Mouse (Mus musculus) forebrain, embryonic 16.5 days (tissue): ENCODE results near the gene Ptprn2. TPM values are rescaled to one million over a fixed set of nuclear protein-coding genes. Genes with fewer than 3 reads are reported as not detected.

Source experiments
- ATAC-seq: fragments of 200-750 bp; cut with Nextera tagmentation; 2 replicates; pipeline ENCODE4 v1.8.0; 2017; ENCODE audit warnings: mild to moderate bottlenecking, moderate library complexity
- H3K27ac ChIP-seq: fragments of 300-500 bp; sonication (generic); 2 replicates; pipeline ENCODE4 v1.5.1; 2014; ENCODE audit warnings: low read length, control low read depth
- H3K27me3 ChIP-seq: fragments of 300-500 bp; sonication (generic); replicated peaks from 2 replicates; pipeline ENCODE4 v1.6.1; 2014; ENCODE audit warnings: low read length; ENCODE audit not compliant: control insufficient read depth, insufficient read depth
- H3K36me3 ChIP-seq: fragments of 300-500 bp; sonication (generic); 2 replicates; pipeline ENCODE4 v1.6.1; 2014; ENCODE audit not compliant: control insufficient read depth, insufficient read depth
- H3K4me1 ChIP-seq: fragments of 300-500 bp; sonication (generic); replicated peaks from 2 replicates; pipeline ENCODE4 v1.6.1; 2014; ENCODE audit warnings: low read length; ENCODE audit not compliant: control insufficient read depth, insufficient read depth
- H3K4me2 ChIP-seq: fragments of 300-500 bp; sonication (generic); 2 replicates; pipeline ENCODE4 v1.6.1; 2014; ENCODE audit warnings: mild to moderate bottlenecking, low read length, control low read depth
- H3K4me3 ChIP-seq: fragments of 300-500 bp; sonication (generic); replicated peaks from 2 replicates; pipeline ENCODE4 v1.5.1; 2014; ENCODE audit warnings: mild to moderate bottlenecking, low read length, control low read depth
- H3K9ac ChIP-seq: fragments of 300-500 bp; sonication (generic); replicated peaks from 2 replicates; pipeline ENCODE4 v1.6.1; 2014; ENCODE audit warnings: low read depth, low read length, control low read depth
- H3K9me3 ChIP-seq: fragments of 300-500 bp; sonication (generic); 2 replicates; pipeline ENCODE4 v1.6.1; 2016; ENCODE audit warnings: low read length; ENCODE audit not compliant: control insufficient read depth
- WGBS: fragments of 180-500 bp; shearing (Covaris S2); extraction: QIAGEN DNeasy Blood & Tissue Kit; methylation state at CpG from one replicate; pipeline ENCODE4 v1.1.7; 2014; 5-methylcytosine and 5-hydroxymethylcytosine counted together
- polyA plus RNA-seq: library from polyadenylated mRNA; unstranded; fragments of >200 nt; fragmentation: Nextera tagmentation; extraction: Ambion mirVana; gene quantifications from 2 replicates; pipeline ENCODE4 v1.2.1, GENCODE M21; 2015

Ptprn2 gene
- polyA plus RNA-seq, 1 experiment from 2014 or later = 11.5 TPM

DNA sequence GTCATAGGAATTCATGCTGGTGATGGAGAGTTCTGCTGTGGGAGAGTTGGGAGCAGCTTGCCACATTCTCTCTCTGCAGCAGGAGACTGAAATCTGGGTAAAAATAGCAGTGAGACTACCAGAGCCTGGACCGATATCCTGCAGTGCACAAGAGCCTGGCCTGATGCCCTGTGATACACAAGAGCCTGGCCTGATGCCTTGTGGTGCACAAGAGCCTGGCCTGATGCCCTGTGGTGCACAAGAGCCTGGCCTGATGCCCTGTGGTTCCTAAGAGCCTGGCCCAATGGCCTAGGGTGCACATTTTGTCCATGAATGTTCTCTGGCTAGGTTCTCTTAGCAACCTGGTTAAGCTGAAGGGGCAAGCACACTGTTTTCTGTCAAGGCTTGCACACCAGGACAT lies 64.5 kb downstream of the Ptprn2 start:
- WGBS = 58% methylated on average over 1 of the region's 1 CpGs
- ATAC-seq = no peak
- no peak overlapping the region for H3K27ac ChIP-seq

DNA sequence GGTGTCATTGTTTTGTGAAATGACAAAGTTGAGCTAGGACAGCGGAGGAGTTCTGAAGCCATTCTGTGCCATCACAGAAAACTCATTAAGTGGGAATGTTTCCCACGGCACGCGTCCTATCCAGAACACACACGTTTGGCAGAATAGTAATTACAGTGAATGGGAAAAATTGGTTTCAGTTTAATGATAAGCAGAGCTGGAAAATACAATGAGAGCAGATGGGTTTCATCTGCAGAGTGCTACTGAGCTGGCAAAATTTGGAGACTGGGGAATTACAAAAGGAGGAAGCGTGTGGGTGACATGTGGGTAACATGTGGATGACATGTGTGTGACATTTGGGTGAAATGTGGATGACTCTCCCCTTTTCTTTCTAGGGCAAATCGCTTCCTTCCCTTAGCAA lies 66.0 kb downstream of the Ptprn2 start:
- Histone ChIP-seq H3K4me3 (no peak overlapping the region), H3K27me3 (no peaks in the 10 kb centered on the region), H3K4me1 (no peaks in the 10 kb centered on the region), H3K4me2 (no peak overlapping the region), H3K9ac (no peak overlapping the region), H3K27ac (no peak overlapping the region), H3K36me3 (no peaks in the 10 kb centered on the region), H3K9me3 (no peaks in the 10 kb centered on the region)
- WGBS = 59% methylated on average over 7 of the region's 7 CpGs
- peak; percentile 26; the same call in 1 of the 2 replicates for ATAC-seq

More for the DNA sequence above, 64.5 kb downstream of the Ptprn2 start:
- Histone ChIP-seq H3K27me3 (no peaks in the 10 kb centered on the region), H3K9me3 (no peaks in the 10 kb centered on the region), H3K4me1 (no peaks in the 10 kb centered on the region), H3K4me3 (no peak overlapping the region), H3K36me3 (no peaks in the 10 kb centered on the region), H3K4me2 (no peak overlapping the region), H3K9ac (no peak overlapping the region)

DNA sequence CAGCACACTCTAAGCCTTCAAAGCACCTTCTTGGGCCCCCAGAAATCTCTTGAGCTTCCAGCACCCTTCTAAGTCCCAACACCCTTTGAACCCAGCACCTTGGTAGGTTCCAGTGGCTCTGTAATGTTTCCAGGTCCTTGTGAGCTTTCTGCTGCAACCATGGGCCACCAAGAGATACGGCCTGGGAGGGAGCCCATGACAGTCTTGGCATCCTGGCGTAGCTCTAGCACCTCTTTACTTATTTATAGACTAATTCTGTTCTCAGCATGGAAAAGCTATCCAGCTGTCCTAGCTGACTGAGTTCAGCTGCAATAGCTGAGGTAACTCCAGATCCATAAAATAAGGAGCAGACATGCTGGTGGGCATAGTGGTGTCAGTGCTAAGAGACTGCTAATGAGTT lies 66.8 kb downstream of the Ptprn2 start:
- H3K27ac ChIP-seq = no peak overlapping the region
- ATAC-seq = no peak
- WGBS = 88% methylated on average over 2 of the region's 2 CpGs
- no peaks in the 10 kb centered on the region for H3K36me3 ChIP-seq
- H3K9me3 ChIP-seq = no peaks in the 10 kb centered on the region
- H3K4me2 ChIP-seq = no peak overlapping the region
- H3K4me3 ChIP-seq = no peak overlapping the region
- H3K4me1 ChIP-seq = no peaks in the 10 kb centered on the region
- H3K27me3 ChIP-seq = no peaks in the 10 kb centered on the region
- no peak overlapping the region for H3K9ac ChIP-seq

DNA sequence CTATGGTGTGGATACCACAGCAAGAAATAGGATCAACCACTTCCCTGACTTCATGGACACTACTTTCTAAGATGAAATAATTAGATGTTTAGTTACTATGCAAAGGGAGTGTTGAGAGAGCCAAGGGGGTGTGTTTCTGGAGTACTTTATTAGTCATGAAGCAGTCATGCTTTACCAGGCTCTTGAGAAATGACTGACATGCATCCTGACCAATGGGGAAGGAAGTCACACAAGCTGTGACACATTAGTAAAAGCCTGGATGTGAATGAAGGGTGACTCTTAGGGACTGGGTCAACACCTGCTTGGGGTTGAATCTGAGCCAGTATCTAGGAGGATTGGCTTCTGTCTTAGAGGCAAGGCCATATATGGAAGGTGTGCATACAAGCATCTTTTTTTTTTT lies 67.8 kb downstream of the Ptprn2 start:
- Histone ChIP-seq H3K9me3 (no peaks in the 10 kb centered on the region), H3K4me1 (no peaks in the 10 kb centered on the region), H3K9ac (no peak overlapping the region), H3K27ac (no peak overlapping the region), H3K36me3 (no peaks in the 10 kb centered on the region), H3K4me2 (no peak overlapping the region), H3K4me3 (no peak overlapping the region), H3K27me3 (no peaks in the 10 kb centered on the region)
- no peak for ATAC-seq

DNA sequence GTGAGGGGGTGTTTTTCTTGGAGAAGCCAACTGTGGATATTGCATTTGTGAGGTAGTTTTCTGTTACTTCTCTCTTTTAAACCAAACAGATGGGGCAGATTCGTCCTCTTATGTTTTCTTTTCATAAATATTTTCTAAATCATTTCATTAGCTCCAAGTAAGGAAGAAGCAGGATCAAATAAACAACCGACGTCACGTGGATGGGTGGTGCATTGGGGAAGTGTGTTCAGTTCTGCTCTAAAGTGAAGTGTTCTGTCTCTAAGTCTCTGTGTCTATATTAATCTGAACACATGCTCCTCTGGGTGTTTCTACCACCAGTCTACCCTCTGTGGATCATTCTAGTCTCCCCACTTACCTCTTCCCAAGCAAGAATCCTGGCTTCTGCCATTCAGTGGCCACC lies 70.4 kb downstream of the Ptprn2 start:
- H3K4me3 ChIP-seq = no peak overlapping the region
- H3K4me2 ChIP-seq = no peak overlapping the region
- no peak overlapping the region for H3K27ac ChIP-seq
- ATAC-seq = no peak
- H3K9me3 ChIP-seq = no peaks in the 10 kb centered on the region
- H3K27me3 ChIP-seq = no peaks in the 10 kb centered on the region
- H3K36me3 ChIP-seq = no peaks in the 10 kb centered on the region
- no peaks in the 10 kb centered on the region for H3K4me1 ChIP-seq
- H3K9ac ChIP-seq = no peak overlapping the region
- WGBS = 79% methylated on average over 4 of the region's 4 CpGs

DNA sequence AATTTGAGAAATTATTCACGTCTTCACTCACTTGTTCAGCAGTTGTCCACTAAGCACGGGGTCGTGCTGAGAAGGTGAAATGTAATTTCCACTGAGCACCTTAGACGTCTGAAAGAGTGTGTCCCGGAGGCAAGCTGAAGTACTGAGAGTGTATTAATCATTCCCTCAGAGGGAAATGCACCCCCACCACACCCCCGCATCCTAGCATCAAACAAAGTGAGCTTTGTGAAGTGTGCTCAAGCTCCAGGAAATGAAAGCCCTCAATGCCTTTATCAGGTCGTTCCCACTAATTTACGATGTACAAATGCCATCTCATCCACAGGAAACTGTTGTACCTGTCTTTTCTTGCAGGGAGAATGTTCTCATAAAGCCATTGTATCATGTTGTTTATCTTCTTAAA lies 78.9 kb downstream of the Ptprn2 start:
- Histone ChIP-seq H3K4me3 (no peak overlapping the region), H3K4me1 (no peaks in the 10 kb centered on the region), H3K4me2 (no peak overlapping the region), H3K9ac (no peak overlapping the region), H3K27ac (no peak overlapping the region), H3K36me3 (no peaks in the 10 kb centered on the region), H3K27me3 (no peaks in the 10 kb centered on the region), H3K9me3 (no peaks in the 10 kb centered on the region)
- 76% methylated on average over 8 of the region's 8 CpGs for WGBS
- no peak for ATAC-seq

DNA sequence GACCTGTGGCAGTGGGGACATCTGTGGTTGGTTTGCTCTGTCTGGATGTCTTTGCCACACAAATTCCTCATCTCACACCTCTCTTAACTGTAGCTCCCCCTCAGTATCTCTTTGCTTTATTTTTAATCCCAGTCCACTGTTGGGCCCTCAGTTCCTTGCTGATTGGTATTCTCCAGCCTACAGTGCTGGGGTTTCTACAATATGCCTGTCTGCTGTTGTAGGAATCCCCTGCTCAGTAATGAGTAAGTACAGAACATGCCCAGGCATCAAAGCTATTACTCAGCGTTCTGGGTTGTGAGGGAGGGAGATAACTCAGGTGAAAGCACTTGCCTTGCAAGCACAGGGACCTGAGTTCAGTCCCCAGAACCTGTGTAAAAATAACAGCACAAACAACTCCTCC lies 81.2 kb downstream of the Ptprn2 start:
- Histone ChIP-seq H3K9ac (no peak overlapping the region), H3K27me3 (no peaks in the 10 kb centered on the region), H3K4me2 (no peak overlapping the region), H3K9me3 (no peaks in the 10 kb centered on the region), H3K36me3 (no peaks in the 10 kb centered on the region), H3K27ac (no peak overlapping the region), H3K4me1 (no peaks in the 10 kb centered on the region), H3K4me3 (no peak overlapping the region)
- ATAC-seq = no peak
- WGBS = 72% methylated on average over 1 of the region's 1 CpGs

DNA sequence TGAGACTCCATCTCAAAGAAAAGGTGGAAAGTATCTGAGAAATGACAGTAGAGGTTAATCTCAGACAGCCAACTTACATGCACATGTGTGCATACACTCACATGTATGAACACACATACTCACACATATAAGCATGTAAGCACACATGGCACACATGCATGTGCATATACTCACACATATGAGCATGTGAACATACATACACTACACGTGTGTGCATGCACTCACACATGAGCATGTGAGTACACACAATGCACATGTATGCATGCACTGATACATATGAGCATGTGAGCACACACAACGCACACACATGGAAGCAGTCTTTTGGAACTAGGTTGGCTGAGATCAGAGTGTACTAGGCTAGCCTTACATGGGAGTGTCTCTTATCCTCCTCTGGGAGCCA lies 81.7 kb downstream of the Ptprn2 start:
- Histone ChIP-seq H3K4me1 (no peaks in the 10 kb centered on the region), H3K9me3 (no peaks in the 10 kb centered on the region), H3K4me2 (no peak overlapping the region), H3K9ac (no peak overlapping the region), H3K4me3 (no peak overlapping the region), H3K27ac (no peak overlapping the region), H3K27me3 (no peaks in the 10 kb centered on the region), H3K36me3 (no peaks in the 10 kb centered on the region)
- no peak for ATAC-seq
- WGBS = 91% methylated on average over 2 of the region's 2 CpGs

DNA sequence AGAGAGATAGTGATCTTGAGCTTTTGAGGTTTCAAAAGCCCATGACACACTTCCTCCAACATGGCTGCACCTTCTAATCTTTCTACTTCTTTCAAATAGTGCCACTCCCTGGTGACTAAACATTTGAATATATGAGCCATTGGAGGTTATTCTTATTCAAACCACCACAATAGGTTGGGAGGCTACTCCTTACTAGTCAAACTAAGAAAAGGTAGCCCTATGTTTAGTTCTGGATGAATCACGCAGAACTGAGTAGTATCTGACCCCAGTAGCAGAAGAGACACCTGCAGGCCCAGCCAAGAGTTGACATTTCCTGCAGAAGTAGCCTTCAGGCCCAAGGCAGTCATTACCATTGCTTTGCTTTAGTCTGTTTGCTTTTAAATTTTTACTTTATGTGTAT lies 84.0 kb downstream of the Ptprn2 start:
- no peak for ATAC-seq
- no peak overlapping the region for H3K4me2 ChIP-seq
- no peaks in the 10 kb centered on the region for H3K36me3 ChIP-seq
- no peaks in the 10 kb centered on the region for H3K27me3 ChIP-seq
- no peak overlapping the region for H3K4me3 ChIP-seq
- H3K4me1 ChIP-seq = no peaks in the 10 kb centered on the region; the same call in 1 of the 2 replicates
- no peak overlapping the region for H3K27ac ChIP-seq
- no peak overlapping the region for H3K9ac ChIP-seq
- WGBS = 83% methylated on average over 1 of the region's 1 CpGs
- no peaks in the 10 kb centered on the region for H3K9me3 ChIP-seq

DNA sequence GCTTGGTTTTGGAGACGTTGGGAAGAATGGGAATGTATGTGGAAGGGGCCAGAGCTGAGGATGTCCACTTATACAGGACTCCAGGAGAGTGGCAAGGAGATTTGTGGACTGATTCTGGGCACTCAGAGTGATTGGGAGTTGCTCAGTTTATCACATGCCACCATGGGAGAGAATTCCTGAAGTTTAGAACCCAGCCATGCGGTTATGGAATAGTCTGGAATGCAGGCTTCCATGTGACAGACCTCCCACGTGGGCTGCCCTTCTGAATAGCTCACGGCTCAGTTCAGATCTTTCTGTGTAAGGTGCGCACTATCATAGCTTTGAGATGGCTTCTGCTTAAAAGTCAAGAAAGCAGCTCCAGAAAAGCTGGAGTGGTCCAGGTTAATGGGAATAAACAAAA lies 88.6 kb downstream of the Ptprn2 start:
- Histone ChIP-seq H3K9me3 (no peaks in the 10 kb centered on the region), H3K4me1 (peaks cover 5% of the 10 kb centered on the region), H3K36me3 (no peaks in the 10 kb centered on the region), H3K4me3 (no peak overlapping the region), H3K9ac (no peak overlapping the region), H3K4me2 (no peak overlapping the region), H3K27me3 (no peaks in the 10 kb centered on the region), H3K27ac (no peak overlapping the region)
- 71% methylated on average over 5 of the region's 5 CpGs for WGBS
- ATAC-seq = no peak
